Mouse (Mus musculus) urinary bladder, adult 2 months (tissue): ENCODE data around the gene Gm45837. TPM values are rescaled to one million over a fixed set of nuclear protein-coding genes. Genes with fewer than 3 reads are reported as not detected.

ENCODE experiments used
- DNase-seq: peaks from one replicate; pipeline ENCODE4 v3.0.0; 2022; ENCODE audit warnings: low spot score
- polyA plus RNA-seq: library from polyadenylated mRNA; depleted of rRNA; stranded (reverse); fragments of >200 nt; gene quantifications from 2 replicates; pipeline ENCODE4 v1.2.3, GENCODE M21; 2012

Gm45837 gene
- polyA plus RNA-seq, 1 experiment: not detected

DNA sequence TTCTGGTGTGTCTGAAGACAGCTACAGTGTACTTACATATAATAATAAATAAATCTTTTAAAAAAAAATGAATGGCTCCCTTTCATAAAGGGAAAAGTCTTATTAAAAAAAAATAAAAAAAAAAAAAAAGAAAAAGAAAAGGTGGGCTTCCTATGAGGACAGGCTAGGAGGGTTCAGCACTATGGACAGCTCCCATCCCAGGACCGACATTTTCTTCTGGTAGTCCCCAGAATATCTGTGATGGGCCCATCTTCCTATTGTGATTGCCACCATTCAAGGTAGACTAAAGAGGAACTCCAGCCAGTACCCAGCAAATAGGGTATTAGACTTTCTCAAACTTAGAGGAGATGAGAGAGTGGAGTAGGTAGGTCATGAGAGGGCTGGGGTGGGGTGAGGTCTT lies 27.2 kb downstream of the Gm45837 start:
- DNase-seq: no peak

DNA sequence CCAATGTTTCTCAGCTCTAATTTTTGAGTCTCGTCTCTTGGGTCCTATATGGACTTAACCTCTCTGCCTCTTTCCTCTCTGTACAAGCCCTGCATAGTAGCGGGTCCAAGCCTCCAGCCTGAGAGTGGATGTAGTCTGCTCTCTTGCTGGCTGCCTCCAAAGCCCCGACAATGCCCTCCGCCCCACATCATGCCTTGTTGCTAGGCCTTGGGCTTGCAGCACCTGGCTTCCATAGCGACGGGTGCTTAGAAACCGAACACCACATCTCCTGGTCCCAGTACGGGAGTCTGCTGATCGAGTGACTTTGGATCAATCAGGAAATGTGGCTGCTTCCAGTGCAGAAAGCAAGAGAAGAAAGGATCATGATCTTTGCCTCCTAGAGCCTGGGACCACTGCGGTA lies 32.4 kb downstream of the Gm45837 start:
- no peak for DNase-seq

DNA sequence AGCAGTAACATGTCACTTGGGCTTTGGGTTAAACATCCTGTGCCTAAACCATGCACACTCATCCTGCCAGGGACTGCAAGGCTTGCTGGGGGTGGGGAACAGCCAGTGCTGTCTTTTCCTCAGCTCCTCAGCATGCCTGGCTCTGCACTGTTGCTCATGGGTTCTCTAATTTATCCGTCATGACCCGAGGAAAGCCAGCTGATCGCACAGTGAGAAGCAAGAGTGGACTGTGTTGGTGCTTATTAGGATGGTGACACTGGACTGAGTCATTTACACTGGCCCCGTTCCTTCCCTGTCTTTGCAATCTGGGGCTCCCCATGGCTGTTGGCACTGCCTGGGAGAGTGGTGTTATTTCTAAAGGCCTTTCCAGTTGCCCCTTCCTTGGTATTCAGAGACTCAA lies 33.5 kb downstream of the Gm45837 start:
- no peak for DNase-seq

DNA sequence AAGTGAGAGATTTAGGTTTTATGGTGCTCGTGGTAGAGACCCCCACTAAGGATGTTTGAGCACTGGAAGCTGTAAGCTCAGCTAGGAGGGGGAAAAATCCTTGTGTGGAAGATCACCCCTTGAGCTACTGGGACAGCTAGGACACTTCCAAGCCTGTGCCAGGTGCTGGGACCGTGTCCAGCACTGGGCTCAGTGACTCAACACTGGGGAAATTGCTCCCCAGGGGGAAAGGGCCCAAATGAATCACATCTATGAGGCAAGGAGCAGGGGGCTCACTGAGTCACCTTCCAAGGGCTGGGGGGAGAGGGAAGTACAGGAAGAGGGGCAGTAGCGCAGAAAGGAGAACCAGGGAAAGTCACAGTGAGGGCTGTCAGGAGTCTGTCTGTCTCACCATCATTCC lies 39.2 kb downstream of the Gm45837 start:
- DNase-seq: no peak

DNA sequence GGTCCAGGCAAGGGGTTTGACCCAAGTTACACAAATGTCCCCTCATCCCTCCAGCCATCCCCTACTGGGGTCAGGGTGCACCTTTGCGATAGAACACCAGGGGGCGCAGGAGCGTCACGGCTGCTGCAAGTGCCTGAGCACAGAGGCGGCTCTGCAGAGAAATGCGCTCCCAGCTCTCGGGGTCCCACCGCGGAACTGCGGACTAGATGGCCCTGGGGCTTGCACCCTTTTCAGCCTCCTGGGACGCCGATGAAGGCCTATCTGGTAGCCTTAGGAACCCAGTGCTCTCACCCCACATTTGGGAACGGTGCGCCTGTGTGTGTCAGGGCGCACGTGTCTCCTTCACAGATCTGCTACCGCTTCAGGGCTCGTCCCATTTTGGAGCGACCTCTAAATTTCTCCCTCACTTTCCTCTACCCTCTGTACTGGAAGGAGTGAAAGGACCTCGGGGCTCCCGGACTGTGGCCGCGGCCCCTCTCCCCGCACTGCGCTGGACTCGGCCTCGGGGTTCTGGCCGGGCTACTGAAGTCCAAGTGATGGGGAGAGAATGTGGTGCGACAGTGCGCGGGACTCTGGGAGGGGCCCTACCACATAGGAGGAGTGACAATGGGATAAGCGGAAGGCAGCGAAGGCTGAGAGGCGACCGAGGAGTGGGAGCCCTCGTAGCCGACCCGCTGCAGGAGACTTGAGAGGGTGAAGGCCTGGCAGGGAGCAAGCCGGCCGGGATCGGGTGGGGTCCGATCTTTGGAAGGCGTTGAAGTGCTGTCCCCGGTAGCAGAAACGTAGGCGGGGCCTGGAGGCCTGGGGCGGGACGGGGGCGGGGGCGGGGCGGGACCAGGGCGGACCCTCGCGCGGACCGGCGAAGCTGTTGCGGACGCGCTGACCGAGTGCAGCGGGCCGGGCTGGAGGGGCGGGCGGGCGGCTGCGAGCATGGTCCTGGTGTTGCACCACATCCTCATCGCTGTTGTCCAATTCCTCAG lies 40.0 kb downstream of the Gm45837 start:
- DNase-seq: peak; percentile 92

DNA sequence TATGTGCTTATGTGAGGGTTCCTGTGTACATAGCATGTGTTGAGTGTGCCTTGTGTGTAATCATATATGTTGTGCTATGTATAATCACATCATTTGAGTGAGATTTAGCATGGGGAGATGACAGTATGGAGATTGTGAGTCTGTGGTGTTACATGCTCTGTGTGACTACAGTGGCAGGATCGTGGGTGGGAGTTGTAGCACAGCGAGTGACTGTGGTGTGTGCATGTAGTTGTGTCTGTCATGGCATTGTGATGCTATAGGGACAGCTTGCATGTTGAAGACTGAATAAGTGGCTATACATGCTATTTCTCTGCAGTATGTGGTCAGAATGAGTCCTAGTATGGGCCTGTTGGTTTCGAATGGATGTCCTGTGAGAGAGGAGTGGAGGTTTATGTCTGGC lies 42.0 kb downstream of the Gm45837 start:
- DNase-seq: no peak

DNA sequence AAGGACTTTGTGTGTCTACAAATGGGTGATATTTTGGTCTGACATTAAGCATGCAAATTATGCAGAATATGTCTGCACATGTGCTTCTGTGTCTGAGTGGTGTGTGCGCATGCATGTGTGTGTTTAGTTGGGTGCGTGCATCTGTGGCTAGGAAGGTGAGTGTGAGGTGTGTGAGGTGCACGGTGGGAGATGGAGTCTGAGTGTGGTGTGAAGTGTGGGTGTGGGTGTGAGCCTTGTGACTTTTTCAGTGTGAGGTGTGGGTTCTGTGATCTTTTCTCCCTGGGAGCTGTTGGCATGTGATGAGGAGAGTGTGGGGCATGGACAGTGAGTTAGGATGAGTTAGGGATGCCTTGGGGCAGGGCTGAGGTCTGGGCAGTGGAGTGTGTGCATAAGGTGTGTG lies 42.6 kb downstream of the Gm45837 start:
- no peak for DNase-seq

DNA sequence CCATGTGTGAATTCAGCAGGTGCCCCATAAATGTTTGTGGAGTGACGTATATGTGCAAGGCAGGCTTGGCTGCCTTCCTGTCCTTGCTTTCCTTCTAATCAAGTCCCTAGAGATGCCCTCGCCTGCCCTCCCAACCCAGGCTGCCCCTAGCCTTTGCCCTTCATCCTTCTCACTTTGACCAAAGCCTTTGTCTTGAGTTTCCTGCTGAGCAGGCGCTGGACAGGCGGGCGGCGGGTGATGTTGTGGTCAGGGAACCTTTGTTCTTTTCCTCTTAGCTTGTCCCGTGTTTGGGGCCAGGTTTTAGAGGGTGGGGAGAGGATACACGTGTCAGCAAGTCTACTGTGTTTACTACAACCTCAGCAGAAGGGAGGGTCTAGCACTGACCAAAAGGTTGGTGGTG lies 43.0 kb downstream of the Gm45837 start:
- no peak for DNase-seq

DNA sequence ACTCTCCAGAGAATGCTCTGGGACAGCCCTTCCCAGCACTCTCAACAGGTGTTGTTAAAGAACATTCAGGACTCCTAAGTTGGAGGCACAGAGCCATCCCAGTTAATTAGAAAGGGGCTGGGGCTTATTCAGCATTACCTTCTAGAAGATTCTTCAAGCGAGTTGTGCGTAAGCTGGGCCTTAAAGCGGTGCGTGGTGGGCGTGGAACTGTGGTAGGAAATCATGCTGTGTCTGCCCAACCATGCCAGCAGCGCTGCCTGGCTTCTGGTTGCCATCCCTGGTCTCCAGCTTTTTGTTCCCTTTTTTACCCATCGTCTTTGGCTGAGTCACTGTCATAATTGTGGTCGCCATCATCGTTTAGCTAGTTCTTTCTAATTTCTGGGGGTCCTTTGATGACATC lies 43.8 kb downstream of the Gm45837 start:
- no peak for DNase-seq

DNA sequence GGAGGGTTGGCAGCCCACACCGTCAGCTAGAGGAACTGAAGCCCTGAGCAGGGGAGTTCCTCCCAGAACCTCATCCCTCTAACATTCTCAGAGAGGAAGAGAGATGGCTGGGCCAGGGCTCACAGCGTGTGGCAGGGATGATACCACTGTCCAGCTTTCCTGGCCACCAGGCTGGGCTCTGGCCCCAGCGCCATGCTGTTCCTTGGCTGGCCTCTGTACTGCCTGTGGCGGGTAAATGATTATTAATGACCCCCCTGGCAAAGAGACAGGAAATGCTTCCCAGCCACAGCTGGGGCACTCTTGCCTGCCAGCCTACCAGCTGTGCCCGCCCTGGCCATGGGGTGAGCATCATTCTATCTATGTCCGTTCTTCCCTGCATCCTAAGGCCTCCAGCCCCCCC lies 44.5 kb downstream of the Gm45837 start:
- DNase-seq: no peak

DNA sequence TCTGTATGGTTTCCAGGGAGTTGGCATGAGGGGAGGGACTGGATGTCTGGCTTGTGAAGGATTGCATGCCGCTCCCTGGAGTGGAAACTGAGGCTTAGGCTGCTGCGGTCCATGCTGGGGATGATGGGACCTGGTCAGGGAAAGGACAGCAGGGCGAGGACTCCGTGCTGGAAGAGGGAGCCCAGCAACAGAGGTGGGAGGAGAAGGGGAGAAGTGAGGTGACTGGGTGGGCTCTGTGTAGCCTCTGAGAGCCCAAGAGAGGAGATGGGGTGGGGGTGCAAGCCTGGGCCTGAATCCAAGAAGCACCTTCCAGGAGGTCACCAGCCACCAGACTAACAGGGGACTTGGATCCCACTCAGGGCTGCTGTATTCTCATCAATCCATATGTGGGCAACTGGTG lies 45.6 kb downstream of the Gm45837 start:
- no peak for DNase-seq

DNA sequence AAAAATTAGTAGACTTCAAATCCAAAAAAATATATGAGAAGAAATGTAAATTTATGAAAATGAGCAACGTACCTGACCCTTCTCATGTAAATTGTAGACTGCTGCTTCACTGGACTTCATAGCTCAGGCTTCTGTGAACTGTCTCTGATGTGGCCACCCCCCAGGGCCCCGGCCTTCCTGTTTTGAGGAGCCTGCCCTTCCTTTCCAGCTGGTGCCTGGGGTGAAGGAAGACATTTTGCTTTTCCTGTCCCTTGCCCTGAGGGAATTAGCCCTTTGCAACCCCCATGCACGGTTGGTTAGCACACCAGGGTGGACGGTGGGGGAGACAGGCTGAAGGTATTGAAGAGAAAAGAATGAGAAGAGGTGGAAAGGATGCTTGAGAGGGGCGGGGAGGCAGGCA lies 46.1 kb downstream of the Gm45837 start:
- no peak for DNase-seq

DNA sequence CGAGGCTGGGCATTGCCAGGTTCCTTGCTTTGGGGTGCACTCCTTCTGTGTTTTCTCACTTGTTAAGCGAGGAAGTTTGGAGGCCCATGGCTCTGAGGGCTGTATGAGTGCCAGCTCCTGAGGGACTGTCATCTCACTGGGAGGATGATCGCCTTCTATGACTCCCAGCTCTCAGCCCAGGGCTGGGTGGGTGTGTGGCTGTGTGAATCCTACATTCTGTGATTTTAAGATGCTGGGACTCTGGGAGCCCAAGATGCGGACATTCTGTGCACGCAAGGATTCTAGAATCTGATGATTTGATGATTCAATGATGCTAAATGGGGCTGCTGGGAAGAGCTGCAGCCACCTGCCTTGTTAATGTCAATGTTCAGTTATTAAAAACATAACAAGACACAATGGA lies 46.6 kb downstream of the Gm45837 start:
- no peak for DNase-seq

DNA sequence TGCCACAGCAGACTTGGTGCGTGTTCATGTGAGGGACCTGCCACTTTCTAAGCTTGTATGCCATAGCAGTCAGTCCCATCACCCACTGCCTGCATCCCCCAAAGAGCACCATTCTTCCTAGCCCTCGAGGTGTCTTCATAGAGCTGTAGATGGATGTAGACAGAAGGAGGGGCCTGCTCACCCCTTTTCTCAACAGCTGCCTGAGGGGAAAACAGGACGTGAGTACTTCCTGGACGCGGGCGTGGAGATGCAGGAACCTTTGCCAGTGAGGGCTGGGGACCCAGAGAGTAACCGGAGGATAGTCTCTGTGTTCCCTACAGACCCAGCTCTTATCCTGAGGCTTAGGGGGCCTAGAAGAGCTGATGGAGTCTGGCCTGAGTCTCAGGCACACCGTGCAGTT lies 47.1 kb downstream of the Gm45837 start:
- no peak for DNase-seq

DNA sequence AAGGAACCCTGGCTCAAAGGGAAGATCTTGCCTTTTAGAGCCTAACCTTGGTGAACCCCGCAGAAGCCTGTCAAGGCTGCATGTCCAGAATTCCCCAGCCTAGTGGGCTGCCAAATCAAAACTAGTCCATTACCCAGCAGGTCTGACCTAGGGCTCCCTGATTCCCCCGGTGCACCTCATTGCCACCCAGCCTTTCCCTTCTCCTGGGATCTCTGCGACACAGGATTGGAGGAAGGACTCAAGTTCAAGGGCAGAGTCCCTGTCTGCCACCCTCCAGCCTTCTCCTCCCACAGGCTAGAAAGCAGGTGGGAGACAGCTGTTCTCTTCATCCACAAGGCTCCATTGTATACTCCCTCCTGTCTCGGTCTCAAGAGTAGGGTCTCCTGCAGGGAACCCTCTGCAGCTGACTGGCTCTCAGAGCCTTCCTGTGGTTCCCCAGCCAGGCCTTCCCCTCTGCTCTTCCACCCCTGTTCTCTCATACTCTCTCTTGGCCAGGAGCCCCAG lies 47.6 kb downstream of the Gm45837 start:
- DNase-seq: no peak

DNA sequence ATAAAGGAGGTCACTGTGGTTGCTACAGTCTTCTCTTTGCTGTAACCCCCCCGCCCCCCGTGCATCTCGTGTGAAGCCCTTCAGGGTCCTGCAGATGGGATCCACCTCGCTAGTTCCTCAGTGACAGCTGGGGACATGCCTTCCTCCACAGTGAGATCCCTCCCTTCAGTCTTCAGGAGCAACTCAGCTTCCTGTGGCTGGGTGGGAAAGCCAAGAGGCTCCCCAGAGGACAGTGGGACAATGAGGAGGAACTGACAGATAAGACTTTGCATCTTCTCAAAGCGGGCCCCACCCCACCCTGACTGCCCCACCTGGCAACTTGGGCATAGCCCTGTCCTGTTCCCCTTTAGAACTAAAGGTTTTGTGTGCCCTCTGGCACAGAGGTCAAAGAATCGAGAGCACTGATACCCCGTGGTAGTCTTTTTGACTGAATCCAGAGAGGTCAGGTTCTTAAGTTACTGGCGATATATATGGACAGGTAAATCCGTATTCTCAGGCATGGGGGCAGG lies 48.7 kb downstream of the Gm45837 start:
- no peak for DNase-seq

DNA sequence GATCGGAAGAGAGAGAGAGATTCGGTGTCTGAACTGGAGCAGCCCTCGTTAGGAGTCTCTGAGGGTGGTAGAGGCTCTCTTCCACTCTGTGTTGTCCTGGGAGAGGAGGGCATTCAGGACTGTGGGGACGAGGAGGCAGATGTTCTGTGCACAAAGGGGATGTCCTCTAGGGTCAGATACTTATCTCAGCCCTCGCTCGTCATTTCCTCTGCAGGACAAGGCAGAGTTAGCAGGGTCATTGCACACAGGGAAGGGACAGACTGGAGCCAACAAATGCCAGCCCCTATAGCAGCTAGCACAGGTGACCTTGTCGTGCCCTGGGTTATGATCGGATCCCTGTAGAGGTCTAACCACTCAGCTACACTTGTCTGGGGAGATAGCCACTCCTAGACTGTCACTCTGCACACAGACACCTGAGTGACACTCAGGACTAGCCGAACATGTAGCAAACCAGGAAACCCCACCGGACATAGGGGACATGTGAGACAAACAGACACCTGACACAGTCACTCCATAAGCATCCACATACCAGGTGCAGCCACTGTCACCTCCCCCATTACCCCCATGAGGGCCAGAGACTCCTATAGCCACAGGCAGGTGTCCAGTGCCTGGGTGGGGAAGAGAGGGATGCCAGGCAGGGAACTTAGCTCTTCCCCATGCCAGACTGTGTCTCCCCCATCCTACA lies 49.4 kb downstream of the Gm45837 start:
- no peak for DNase-seq

DNA sequence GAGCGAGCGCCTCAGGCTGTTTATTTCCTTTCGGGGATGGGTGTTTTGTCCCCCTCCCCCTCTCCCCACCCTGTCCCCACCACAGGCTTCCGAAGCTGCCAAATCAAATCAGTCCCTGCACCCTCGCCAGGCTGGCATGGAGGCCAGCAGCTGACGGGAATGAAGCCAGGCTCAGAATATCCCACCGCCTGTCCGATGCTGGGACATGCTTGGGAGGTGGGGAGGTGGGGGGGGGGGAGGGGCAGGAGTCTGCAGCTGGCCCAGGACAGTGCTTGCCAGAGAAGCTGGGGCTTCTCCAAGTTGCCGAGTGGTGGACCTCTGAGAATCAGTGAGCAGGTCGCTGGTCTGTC lies 49.9 kb downstream of the Gm45837 start:
- peak; percentile 24 for DNase-seq

DNA sequence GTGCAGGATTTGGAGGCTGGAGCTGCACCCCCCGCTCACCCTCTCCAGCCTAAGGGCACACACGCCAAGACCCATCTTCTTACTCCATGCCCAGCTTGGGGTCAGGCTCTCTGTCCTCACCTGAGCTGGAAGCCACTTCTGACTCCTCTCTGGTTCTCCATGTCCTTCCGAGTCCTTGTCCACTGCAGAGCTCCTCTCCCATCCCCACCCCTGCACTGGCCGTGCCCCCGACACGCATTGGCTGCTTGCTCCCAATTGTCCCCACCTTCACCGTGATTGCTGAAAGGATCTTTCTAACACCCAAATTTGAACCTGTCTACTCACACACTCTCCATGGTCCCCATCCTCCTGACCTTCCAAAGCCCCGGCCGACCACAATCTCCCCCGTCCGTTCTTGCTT lies 50.9 kb downstream of the Gm45837 start:
- DNase-seq: no peak

DNA sequence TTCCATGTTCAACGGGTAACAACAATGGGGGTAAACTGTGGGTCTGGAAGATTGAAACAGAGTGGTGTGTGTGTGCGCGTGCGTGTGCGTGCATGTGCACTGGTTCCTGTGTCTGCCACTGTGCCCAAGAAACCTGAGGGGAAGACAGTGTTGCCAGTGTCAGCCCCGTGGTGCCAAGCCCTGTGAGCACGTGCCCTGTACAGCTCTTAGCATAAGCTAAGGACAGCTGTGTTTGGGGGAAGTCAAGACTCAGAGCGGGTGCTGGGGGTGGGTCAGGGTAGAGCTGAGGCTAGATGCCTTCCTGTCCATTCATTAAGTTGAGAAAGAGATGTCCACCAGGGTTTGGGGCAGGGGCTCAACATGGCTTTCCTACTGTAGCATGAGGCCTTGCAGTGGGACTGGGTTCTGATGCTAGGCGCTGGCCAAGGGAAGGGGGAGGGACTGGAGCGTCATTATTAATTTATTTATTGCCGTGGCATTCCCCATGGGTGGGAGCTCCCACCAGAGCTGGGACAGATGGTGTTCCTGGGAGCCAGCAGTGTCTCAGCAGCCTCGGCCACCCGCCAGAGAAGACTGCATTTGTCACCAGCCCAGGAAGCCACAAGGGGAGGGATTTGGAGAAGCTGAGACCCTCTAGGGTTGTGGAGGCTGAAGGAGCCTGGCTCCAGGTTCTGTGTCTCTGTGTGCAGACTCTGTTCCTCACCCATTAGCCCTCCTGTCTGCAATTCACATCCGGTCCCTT lies 51.8 kb downstream of the Gm45837 start:
- no peak for DNase-seq

DNA sequence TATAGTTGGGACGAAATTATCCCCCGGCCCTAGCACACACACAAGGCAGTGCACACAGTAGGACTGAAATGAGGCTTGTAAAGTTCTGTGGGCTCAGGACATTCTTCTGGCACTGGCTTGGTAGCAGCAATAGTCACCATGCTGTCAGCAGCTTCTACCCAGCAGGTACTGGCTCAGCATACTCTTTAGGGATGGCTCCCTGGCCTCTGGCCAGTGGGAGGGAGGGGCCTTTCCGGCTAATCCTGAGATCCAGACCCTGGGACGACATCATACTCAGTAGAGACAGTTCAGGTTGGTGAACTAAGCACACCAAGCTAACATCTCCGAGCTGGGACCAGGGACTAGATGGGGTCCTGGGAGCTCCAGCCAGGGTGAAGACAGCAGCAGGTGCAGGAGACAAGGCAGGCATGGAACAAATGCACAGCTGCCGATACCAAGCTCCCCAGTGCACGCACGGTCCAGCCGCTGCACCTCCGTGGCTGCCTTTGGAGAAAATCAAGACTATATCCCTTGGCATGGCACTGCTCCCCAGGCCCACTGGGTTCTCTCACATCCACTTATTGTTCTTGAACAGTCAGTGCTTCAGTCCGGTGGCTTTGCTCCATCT lies 53.1 kb downstream of the Gm45837 start:
- no peak for DNase-seq

DNA sequence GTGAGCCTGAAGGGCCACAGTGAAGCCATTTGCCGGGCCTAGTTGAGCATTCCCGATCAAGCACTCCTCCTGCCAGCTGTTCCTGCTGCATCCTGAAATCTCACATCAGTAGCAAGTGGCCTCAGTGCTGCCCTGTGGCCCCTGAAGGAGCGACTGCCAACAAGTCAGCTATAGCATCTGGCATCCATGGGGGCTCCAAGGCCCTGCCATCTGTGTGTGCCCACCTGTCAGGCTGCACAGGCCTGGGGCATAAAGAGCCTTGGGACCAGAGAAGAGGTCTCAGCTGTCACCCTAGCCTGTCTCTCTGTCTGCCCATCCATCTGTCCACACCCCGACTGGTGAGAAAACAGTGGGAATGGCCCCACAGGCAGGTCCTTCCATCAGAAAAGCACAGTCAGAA lies 54.2 kb downstream of the Gm45837 start:
- no peak for DNase-seq
